Mouse (Mus musculus) ES-Bruce4 (cell line): ENCODE results near the gene Cpa5.

Experiments
- CTCF ChIP-seq: IDR thresholded peaks from one replicate; pipeline ENCODE4 v1.8.1; 2011; ENCODE audit warnings: low read depth, low read length
- EP300 ChIP-seq: IDR thresholded peaks from 2 replicates; pipeline ENCODE4 v1.6.1; 2011; ENCODE audit warnings: low read depth, low read length; ENCODE audit not compliant: insufficient read depth
- POLR2A ChIP-seq: IDR thresholded peaks from one replicate; pipeline ENCODE4 v1.8.1; 2011; ENCODE audit warnings: low read length; ENCODE audit not compliant: insufficient read depth

DNA sequence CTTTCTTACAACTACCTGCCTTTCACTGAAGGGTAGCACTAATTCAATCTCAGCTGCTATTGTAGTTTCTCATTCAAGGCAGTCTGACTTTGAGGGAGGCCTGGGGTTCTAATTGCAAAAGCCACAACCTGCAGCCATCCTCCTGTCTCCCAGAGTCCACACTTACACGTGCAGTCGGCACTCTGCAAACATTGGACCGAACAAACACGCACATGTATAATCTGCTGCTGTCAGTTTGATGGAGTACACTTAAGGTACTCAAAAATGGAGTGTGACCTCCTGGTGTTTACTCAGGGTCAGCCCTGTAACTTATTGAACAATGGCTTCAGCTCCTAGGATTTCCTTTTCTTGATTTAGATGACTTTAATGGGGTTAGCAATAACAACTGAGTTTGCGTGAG lies 68.8 kb downstream of the Cpa5 start:
- TF ChIP-seq POLR2A (no peak), CTCF (no peak), EP300 (no peak)
